Mouse (Mus musculus) thymus, adult 2 months (tissue): ENCODE data around the gene Dnajb8. TPM values are rescaled to one million over a fixed set of nuclear protein-coding genes. Genes with fewer than 3 reads are reported as not detected.

ENCODE experiments used
- DNase-seq: peaks from one replicate; pipeline ENCODE4 v3.0.0; 2021
- H3K27ac ChIP-seq: fragments of 200-500 bp; 2 replicates; pipeline ENCODE4 v1.5.1; 2012; ENCODE audit warnings: low read length, control low read depth; ENCODE audit not compliant: control insufficient read depth, insufficient read depth
- H3K27me3 ChIP-seq: fragments of 200-500 bp; 2 replicates; pipeline ENCODE4 v1.6.1; 2012; ENCODE audit warnings: mild to moderate bottlenecking, low read length, moderate library complexity, mixed read lengths; ENCODE audit not compliant: control insufficient read depth, insufficient read depth
- H3K36me3 ChIP-seq: fragments of 200-500 bp; 2 replicates; pipeline ENCODE4 v1.6.1; 2012; ENCODE audit warnings: mild to moderate bottlenecking, low read length, moderate library complexity; ENCODE audit not compliant: control insufficient read depth, insufficient read depth
- H3K4me1 ChIP-seq: fragments of 200-500 bp; replicated peaks from 2 replicates; pipeline ENCODE4 v1.6.1; 2012; ENCODE audit warnings: low read length; ENCODE audit not compliant: control insufficient read depth, insufficient read depth
- H3K4me3 ChIP-seq: fragments of 200-500 bp; 2 replicates; pipeline ENCODE4 v1.5.1; 2012; ENCODE audit warnings: mild to moderate bottlenecking, low read length, control low read depth, moderate library complexity; ENCODE audit not compliant: control insufficient read depth, insufficient read depth
- CTCF ChIP-seq: fragments of 200-500 bp; IDR thresholded peaks from 2 replicates; pipeline ENCODE4 v1.5.1; 2012; ENCODE audit warnings: mild to moderate bottlenecking, control low read depth, low read length, moderate library complexity, borderline replicate concordance; ENCODE audit not compliant: control insufficient read depth, poor library complexity, insufficient read depth; ENCODE audit errors: extremely low read depth
- POLR2A ChIP-seq: fragments of 200-500 bp; IDR thresholded peaks from 2 replicates; pipeline ENCODE4 v1.6.1; 2012; ENCODE audit warnings: mild to moderate bottlenecking, low read length, control low read depth, moderate library complexity; ENCODE audit not compliant: control insufficient read depth, poor library complexity, insufficient read depth; ENCODE audit errors: extremely low read depth
- WGBS: fragments of 180-500 bp; shearing (Covaris S2); methylation state at CpG from one replicate; pipeline ENCODE4 v1.1.7; 2018; 5-methylcytosine and 5-hydroxymethylcytosine counted together
- polyA plus RNA-seq: library from polyadenylated mRNA; depleted of rRNA; stranded (reverse); fragments of >200 nt; gene quantifications from 2 replicates; pipeline ENCODE4 v1.2.3, GENCODE M21; 2012; rRNA removed

The Dnajb8 gene
- polyA plus RNA-seq, 1 experiment, result not detected

DNA sequence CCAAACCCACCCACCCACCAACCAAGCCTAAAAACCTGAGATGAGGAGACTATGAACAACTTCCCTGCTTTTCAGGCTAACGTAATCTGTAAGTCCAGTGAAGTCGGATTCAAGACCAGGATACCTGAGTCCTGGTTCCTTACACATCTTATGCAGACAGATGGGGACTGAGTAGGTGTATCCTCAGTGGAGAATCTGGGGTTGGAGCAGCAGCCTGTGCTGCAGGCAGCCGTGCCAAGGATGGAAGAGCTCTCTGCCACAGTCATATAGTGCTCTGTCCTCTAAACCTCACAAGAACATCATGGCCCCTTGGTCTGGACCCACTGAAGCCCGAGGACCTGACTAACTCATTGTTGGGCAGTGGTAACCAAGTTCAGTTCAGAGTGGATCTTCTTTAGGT is 55.2 kb downstream of the Dnajb8 start:
- peaks cover 6% of the 10 kb centered on the region for H3K36me3 ChIP-seq
- no peaks in the 10 kb centered on the region for H3K27me3 ChIP-seq
- no peak overlapping the region for H3K27ac ChIP-seq
- no peaks in the 10 kb centered on the region for H3K4me1 ChIP-seq
- TF ChIP-seq POLR2A (no peak), CTCF (no peak)
- no peak overlapping the region for H3K4me3 ChIP-seq
- WGBS, result 99% methylated on average over 4 of the region's 4 CpGs
- no peak for DNase-seq

DNA sequence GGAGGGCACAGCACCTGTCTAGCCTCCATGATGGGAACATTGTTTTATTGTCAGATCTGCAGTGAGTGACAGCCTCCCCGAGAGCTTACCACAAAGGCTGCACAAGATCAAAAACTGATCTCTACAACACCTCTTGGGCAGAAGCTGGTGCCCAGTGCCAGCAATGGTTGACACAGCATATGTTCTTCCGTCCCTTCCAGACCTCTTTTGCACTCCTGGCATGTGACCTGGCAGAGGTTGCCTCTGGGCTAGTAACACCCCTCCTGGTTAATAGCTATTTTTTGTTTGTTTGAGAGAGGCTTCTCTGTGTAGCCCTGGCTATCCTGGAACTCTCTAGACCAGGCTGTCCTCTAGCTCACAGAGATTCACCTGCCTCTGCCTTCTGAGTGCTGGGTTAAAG is 56.1 kb downstream of the Dnajb8 start:
- TF ChIP-seq POLR2A, result no peak
- no peaks in the 10 kb centered on the region for H3K4me1 ChIP-seq
- no peak for DNase-seq
- H3K36me3 ChIP-seq, result peaks cover 6% of the 10 kb centered on the region
- WGBS, result 91% methylated on average over 2 of the region's 2 CpGs
- H3K27ac ChIP-seq, result no peak overlapping the region
- H3K27me3 ChIP-seq, result no peaks in the 10 kb centered on the region
- H3K4me3 ChIP-seq, result no peak overlapping the region

DNA sequence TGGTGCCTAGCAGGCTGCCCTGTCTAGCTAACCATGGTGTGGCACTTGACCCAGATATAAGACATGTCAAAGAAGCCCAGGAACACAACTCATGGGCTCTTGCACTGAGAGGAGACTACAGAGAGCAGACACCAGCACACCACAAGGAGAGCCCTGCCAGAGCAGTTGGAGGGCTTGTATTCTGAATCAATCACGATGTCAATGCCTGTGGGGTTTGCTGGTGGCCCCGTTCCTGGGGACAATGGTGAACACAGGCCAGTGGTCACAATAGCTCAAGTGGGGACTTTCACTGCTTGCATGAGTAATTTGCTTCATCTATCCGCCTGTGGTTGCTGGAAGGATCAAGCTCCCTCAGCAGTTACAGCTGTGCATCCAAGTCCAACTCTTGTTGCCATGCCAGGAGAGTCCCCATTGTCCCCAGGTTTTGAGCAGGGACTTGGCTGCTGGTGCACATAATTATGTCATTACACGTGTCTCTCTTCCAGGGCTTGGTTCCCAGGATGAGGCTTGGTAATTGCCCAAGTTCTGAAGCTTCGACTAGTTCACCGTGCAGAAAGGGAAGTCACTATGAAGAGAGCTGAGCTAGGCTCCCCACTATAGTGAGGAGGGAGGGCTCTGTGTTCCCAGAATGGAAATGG is 68.2 kb downstream of the Dnajb8 start:
- 82% methylated on average over 6 of the region's 6 CpGs for WGBS
- no peak for DNase-seq

DNA sequence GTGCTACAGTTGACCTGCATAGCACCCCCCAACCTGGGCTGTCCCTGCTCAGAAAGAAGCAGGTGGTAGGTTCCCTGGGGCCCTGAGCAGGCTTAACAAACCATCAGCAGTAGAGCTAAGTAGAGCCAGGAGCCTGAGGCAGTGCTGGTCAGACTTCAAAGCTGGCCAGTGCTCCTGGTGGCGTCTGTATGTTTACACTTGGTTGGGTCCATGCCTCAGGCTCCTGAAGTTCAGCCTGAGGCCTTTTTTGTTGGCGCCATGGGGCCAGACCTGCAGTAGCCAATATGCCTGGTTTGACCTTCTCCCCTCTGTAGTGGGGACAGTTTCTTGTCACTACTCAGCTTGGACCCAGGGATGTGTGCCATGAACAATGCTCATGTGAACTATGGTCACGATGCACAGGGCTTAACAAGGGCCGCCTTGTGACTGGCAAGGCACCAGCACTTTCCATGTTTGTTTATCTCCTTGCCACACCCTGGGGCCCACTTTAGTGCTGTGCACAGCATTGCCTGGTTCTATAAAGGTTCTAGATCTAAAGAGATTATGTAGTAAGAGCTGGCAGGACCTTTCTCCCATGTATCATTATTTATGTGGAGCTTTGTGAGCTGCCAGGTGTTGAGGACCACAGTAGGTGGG is 70.3 kb downstream of the Dnajb8 start:
- Histone ChIP-seq H3K4me3 (no peak overlapping the region), H3K27me3 (no peaks in the 10 kb centered on the region), H3K4me1 (no peaks in the 10 kb centered on the region), H3K27ac (no peak overlapping the region), H3K36me3 (peaks cover 20% of the 10 kb centered on the region)
- WGBS, result 97% methylated on average over 4 of the region's 4 CpGs
- no peak for DNase-seq
- TF ChIP-seq CTCF (no peak), POLR2A (no peak)

More for the DNA sequence above, 68.2 kb downstream of the Dnajb8 start:
- H3K4me3 ChIP-seq, result no peak overlapping the region
- H3K27ac ChIP-seq, result no peak overlapping the region
- no peaks in the 10 kb centered on the region for H3K4me1 ChIP-seq
- no peak for TF ChIP-seq CTCF
- TF ChIP-seq POLR2A, result no peak
- no peaks in the 10 kb centered on the region for H3K27me3 ChIP-seq
- no peaks in the 10 kb centered on the region for H3K36me3 ChIP-seq

DNA sequence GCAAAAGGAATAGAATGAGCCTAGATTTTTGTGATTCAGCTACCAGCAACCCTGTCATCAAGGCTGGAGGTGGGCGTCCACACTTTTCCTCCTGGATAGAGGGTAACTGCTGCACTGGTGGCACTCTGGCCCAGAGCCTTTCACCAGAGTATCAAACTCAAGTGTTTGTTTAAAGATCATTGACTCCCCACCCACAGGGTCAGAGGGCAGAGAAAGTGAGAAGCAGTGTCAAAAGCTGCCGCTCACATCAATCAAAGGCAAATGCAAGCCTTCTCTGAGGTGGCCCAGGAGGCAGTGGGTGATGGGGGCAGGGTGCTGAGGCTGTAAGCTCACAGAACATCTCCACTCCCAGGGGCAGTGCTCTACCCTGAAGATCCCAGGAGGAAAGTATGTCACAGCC is 77.4 kb downstream of the Dnajb8 start:
- no peaks in the 10 kb centered on the region for H3K27me3 ChIP-seq
- H3K36me3 ChIP-seq, result peaks cover 27% of the 10 kb centered on the region
- DNase-seq, result no peak
- H3K4me1 ChIP-seq, result no peaks in the 10 kb centered on the region
- no peak overlapping the region for H3K27ac ChIP-seq
- 97% methylated on average over 2 of the region's 2 CpGs for WGBS
- no peak overlapping the region for H3K4me3 ChIP-seq
- TF ChIP-seq CTCF (no peak), POLR2A (no peak)

DNA sequence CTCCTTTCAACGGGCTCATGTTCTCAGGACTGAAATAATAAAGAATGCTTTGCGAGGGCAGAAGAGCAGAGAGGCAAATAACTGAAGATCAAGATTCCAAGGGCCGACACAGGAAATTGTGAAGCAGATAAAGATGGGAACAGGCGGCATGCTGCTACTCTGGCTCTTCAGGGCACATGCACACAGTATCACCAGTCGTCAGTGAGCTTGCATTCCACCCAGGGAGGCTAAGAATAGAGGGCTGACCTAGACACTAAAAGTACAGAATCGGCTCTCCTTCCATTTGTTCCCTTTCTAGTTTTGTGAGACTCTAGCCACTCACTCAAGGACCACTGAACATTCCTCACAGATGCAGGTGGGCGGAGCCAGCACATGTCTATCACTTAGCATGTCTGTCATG is 79.2 kb downstream of the Dnajb8 start:
- Histone ChIP-seq H3K27me3 (no peaks in the 10 kb centered on the region), H3K36me3 (peaks cover 18% of the 10 kb centered on the region), H3K4me1 (no peaks in the 10 kb centered on the region), H3K4me3 (no peak overlapping the region), H3K27ac (no peak overlapping the region)
- TF ChIP-seq POLR2A (no peak), CTCF (no peak)
- no peak for DNase-seq
- 98% methylated on average over 7 of the region's 7 CpGs for WGBS

Other genes starting within 250 kb of the Dnajb8 start
- 9.8 and 25.4 TPM in 2 replicates for gene H1fx, start 240.6 kb upstream of the Dnajb8 start, polyA plus RNA-seq
- 145 and 148 TPM in 2 replicates for gene Rab7, start 177.0 kb upstream of the Dnajb8 start, polyA plus RNA-seq
- gene Rpn1, start 137.8 kb upstream of the Dnajb8 start, polyA plus RNA-seq, result 133 and 158 TPM in 2 replicates
- 2.1 and 3.0 TPM in 2 replicates for gene Gata2, start 28.4 kb upstream of the Dnajb8 start, polyA plus RNA-seq
- gene Eefsec, start 224.3 kb downstream of the Dnajb8 start, polyA plus RNA-seq, result 79.5 and 83.6 TPM in 2 replicates
- gene Ruvbl1, start 243.1 kb downstream of the Dnajb8 start, polyA plus RNA-seq, result 52.1 and 52.2 TPM in 2 replicates